Mouse (Mus musculus) layer of hippocampus, postnatal 36 days (tissue): Measurements from ENCODE around the gene Pcyt2. TPM values are rescaled to one million over a fixed set of nuclear protein-coding genes. Genes with fewer than 3 reads are reported as not detected.

Source experiments
- microRNA-seq, 2 experiments: library from miRNA; unstranded; fragments of <30 nt; microRNA quantifications; one replicate each; pipeline ENCODE4 v1.2.0; 2021
- total RNA-seq, 2 experiments: library from RNA; stranded (reverse); gene quantifications; 2 replicates each; pipeline ENCODE4 v1.2.3; 2021

Gene Pcyt2
- total RNA-seq, 2 experiments from 2014 or later = 138 to 157 TPM

Small RNAs within 50 kb of the gene (microRNA-seq; reads per million reads assigned to microRNA genes)
- 1.2 to 3.0 reads per million in 2 experiments for gene Mir6936

Other genes starting within 250 kb of the Pcyt2 start
- 10 to 100 TPM; 17.3 to 21.6 TPM for gene Faap100, start 239.2 kb downstream of the Pcyt2 start, total RNA-seq
- 10 to 100 TPM; 59.9 to 64.4 TPM for gene Nploc4, start 180.2 kb downstream of the Pcyt2 start, total RNA-seq
- gene Tspan10, start 175.3 kb downstream of the Pcyt2 start, total RNA-seq = under 1 TPM in 1 of 2 experiments, not detected in 1; 0.30 TPM
- gene Pde6g, start 164.4 kb downstream of the Pcyt2 start, total RNA-seq = under 1 TPM; 0.48 to 0.90 TPM
- gene Oxld1, start 159.9 kb downstream of the Pcyt2 start, total RNA-seq = 10 to 100 TPM; 13.2 to 15.6 TPM
- gene Ccdc137, start 159.8 kb downstream of the Pcyt2 start, total RNA-seq = 10 to 100 TPM; 25.3 to 31.8 TPM
- gene Arl16, start 150.3 kb downstream of the Pcyt2 start, total RNA-seq = 10 to 100 TPM; 48.3 to 49.8 TPM
- gene Mrpl12, start 133.3 kb downstream of the Pcyt2 start, total RNA-seq = 10 to 100 TPM; 70.4 to 71.7 TPM
- 10 to 100 TPM; 18.7 to 20.4 TPM for gene Slc25a10, start 126.1 kb downstream of the Pcyt2 start, total RNA-seq
- gene Gcgr, start 87.2 kb downstream of the Pcyt2 start, total RNA-seq = under 1 TPM; 0.15 to 0.18 TPM
- gene Mcrip1, start 68.2 kb downstream of the Pcyt2 start, total RNA-seq = 10 to 100 TPM; 71.3 to 71.6 TPM
- not detected for gene Ppp1r27, start 66.8 kb downstream of the Pcyt2 start, total RNA-seq
- 100 to 1,000 TPM; 118 to 122 TPM for gene P4hb, start 44.7 kb downstream of the Pcyt2 start, total RNA-seq
- gene Arhgdia, start 36.3 kb downstream of the Pcyt2 start, total RNA-seq = 100 to 1,000 TPM; 266 to 282 TPM
- 10 to 100 TPM; 60.0 to 67.6 TPM for gene Alyref, start 19.6 kb downstream of the Pcyt2 start, total RNA-seq
- 100 to 1,000 TPM in 1 of 2 experiments, 10 to 100 TPM in 1; 85.0 to 103 TPM for gene Anapc11, start 19.5 kb downstream of the Pcyt2 start, total RNA-seq
- gene Npb, start 9.5 kb downstream of the Pcyt2 start, total RNA-seq = 1 to 10 TPM; 1.2 to 1.8 TPM
- gene Sirt7, start 7.3 kb upstream of the Pcyt2 start, total RNA-seq = 10 to 100 TPM; 40.7 to 41.5 TPM
- 10 to 100 TPM; 77.3 to 86.3 TPM for gene Mafg, start 15.7 kb upstream of the Pcyt2 start, total RNA-seq
- gene Pycr1, start 25.8 kb upstream of the Pcyt2 start, total RNA-seq = 1 to 10 TPM; 1.8 to 2.1 TPM
- 1 to 10 TPM; 4.2 to 4.4 TPM for gene Myadml2, start 30.2 kb upstream of the Pcyt2 start, total RNA-seq
- 1 to 10 TPM; 3.6 to 3.7 TPM for gene Notum, start 43.2 kb upstream of the Pcyt2 start, total RNA-seq
- gene Aspscr1, start 55.0 kb upstream of the Pcyt2 start, total RNA-seq = 10 to 100 TPM; 45.6 to 47.6 TPM
- gene Cenpx, start 95.8 kb upstream of the Pcyt2 start, total RNA-seq = 10 to 100 TPM; 15.5 to 15.7 TPM
- gene Lrrc45, start 96.0 kb upstream of the Pcyt2 start, total RNA-seq = 10 to 100 TPM; 56.6 to 69.3 TPM
- gene Rac3, start 103.5 kb upstream of the Pcyt2 start, total RNA-seq = 10 to 100 TPM; 36.5 to 41.0 TPM
- gene Dcxr, start 109.3 kb upstream of the Pcyt2 start, total RNA-seq = 10 to 100 TPM in 1 of 2 experiments, 1 to 10 TPM in 1; 8.1 to 10.8 TPM
- gene Cbr2, start 114.2 kb upstream of the Pcyt2 start, total RNA-seq = 1 to 10 TPM; 1.7 to 2.3 TPM
- 10 to 100 TPM; 19.5 to 20.1 TPM for gene Hmga1b, start 144.9 kb upstream of the Pcyt2 start, total RNA-seq
- gene Rfng, start 166.3 kb upstream of the Pcyt2 start, total RNA-seq = 10 to 100 TPM; 66.1 to 68.6 TPM
- gene Gps1, start 166.3 kb upstream of the Pcyt2 start, total RNA-seq = 100 to 1,000 TPM; 146 to 147 TPM
- gene Dus1l, start 178.5 kb upstream of the Pcyt2 start, total RNA-seq = 10 to 100 TPM; 44.7 to 52.9 TPM
- gene Fasn, start 206.6 kb upstream of the Pcyt2 start, total RNA-seq = 100 to 1,000 TPM; 173 to 191 TPM